Mouse (Mus musculus) ES-E14 (cell line): Measurements from ENCODE around the gene Olfr9.
"Not testable (repeated sequence)": the region's sequence is repeated elsewhere in the genome, so short reads cannot be mapped to it uniquely, and the experiment has no call there.

ENCODE experiments used
- CHD2 ChIP-seq: IDR thresholded peaks from 2 replicates; pipeline ENCODE4 v1.6.1; 2014; ENCODE audit warnings: mild to moderate bottlenecking, low read depth, low read length, inconsistent platforms
- HCFC1 ChIP-seq: IDR thresholded peaks from 2 replicates; pipeline ENCODE4 v1.6.1; 2012; ENCODE audit warnings: low read length, inconsistent platforms, borderline replicate concordance; ENCODE audit not compliant: insufficient read depth
- MAFK ChIP-seq: IDR thresholded peaks from 2 replicates; pipeline ENCODE4 v1.6.1; 2014; ENCODE audit warnings: mild to moderate bottlenecking, low read depth, low read length, inconsistent platforms; ENCODE audit not compliant: insufficient read depth
- ZC3H11A ChIP-seq: IDR thresholded peaks from 2 replicates; pipeline ENCODE4 v1.6.1; 2012; ENCODE audit warnings: low read depth, mild to moderate bottlenecking, inconsistent platforms, low read length, borderline replicate concordance

DNA sequence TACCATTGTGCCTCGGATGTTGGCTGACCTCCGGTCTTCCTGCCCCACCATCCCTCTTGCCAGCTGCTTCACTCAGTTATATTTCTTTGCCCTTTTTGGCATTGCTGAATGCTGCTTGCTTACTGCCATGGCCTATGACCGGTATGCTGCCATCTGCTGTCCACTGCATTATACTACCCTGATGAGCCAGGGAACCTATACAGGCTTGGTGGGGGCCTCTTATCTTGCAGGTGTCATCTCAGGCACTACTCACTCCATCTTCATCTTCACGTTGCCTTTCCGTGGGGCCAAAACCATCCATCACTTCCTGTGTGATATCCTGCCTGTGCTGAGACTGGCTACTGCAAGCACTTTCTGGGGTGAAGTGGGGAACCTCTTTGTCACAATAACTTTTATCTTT, 22.3 kb downstream of the Olfr9 start:
- not testable (repeated sequence) for TF ChIP-seq MAFK, ZC3H11A, HCFC1, CHD2
